Mouse (Mus musculus): Measurements from ENCODE around the gene Reps2.

GRCm38 (mm10) chrX:162488630-162489029 lies 154.8 kb downstream of the Reps2 start:
- no peak for TF ChIP-seq CTCF (IDR thresholded peaks at IDR 0.05; ENCODE audit: low read depth)
- no peak for TF ChIP-seq EP300 (IDR thresholded peaks at IDR 0.05; ENCODE audit: low read depth)

Measured in heart, postnatal 0 days (tissue).